Mouse (Mus musculus) liver, postnatal 0 days (tissue): ENCODE results near the gene Bak1.

Source experiments
- CTCF ChIP-seq: sonication (generic); IDR thresholded peaks from 2 replicates; pipeline ENCODE4 v1.5.1; 2016; ENCODE audit warnings: antibody characterized with exemption, low read depth
- EP300 ChIP-seq: IDR thresholded peaks from 2 replicates; pipeline ENCODE4 v1.6.1; 2016; ENCODE audit warnings: antibody characterized with exemption, low read depth, mild to moderate bottlenecking

- TF ChIP-seq CTCF = no peak
- no peak for TF ChIP-seq EP300
Observed at GRCm38 (mm10) chr17:27008277-27008676, 20.5 kb downstream of the Bak1 start.
